Mouse (Mus musculus): ENCODE data around the gene Zbtb20.

The Zbtb20 gene

DNA sequence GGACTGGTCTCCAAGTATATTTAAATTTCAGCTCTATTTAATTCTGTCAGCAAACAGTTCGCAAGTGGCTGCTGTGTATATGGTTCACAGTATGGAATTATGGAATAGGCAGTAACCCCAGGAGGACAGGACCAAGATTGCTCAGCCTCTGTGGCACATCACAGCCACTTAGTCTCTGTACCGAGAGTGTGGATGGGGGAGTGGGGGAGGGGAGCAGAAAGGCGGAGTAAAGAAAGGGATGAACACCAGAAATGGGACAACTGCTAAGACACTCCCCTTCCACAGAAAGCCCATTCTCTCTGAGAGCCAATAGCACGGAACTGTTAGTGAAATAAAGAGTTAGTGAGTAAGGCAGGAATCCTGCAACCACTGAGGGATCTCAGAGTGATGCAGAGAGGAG lies 699.4 kb downstream of the Zbtb20 start:
- no peak for DNase-seq

DNA sequence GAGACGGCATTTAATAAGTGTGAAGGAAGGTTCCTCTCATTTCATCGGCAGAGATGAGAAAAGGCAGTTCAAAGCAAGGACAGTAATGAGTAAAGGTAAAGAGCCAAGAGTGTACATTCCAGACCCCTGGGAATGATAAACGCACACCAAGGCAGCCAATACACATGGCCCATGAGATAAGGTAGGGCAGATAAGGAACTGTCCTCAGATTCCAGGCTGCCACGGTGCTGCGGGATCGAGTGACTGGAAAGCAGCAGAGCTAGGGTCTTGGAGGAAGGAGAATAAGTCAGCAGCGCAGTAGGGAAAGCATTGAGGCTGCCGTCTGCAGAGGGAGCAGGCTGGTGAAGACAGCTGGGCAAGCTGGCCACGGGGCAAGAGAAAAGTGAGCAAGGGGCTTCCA lies 699.8 kb downstream of the Zbtb20 start:
- DNase-seq, result no peak

DNA sequence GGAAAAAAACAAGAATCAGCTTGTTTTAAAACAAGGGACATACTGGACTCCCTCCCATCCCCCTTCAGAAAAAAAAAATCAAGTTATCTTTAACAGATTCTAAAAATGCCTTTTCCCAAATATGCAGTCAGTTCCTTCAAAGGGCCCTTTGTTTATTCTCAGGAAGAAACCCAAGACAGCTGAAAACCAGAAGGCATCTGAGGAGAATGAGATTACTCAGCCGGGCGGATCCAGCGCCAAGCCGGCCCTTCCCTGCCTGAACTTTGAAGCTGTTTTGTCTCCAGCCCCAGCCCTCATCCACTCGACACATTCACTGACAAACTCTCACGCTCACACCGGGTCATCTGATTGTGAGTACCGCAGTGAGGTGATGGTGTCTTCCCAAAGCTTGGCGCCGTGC lies 701.7 kb downstream of the Zbtb20 start:
- no peak for DNase-seq

DNA sequence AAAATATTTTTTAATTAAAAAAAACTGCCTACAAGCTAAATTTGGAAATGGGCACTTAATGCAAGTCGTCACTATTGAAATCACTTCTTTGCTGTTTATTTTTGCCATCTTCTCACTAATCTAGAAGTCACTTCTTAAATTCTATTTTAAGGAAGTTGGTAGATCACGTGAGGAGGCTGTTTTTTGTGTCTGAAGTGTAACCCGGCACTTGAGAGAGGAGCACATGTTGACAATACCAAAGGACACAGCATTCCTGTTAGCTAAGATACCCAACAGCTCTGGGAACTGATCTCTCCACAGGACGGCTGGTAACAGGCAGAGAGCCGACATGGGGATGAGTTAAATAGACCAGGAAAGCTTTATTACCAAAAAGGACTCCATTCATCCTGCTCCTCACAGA lies 702.7 kb downstream of the Zbtb20 start:
- DNase-seq, result peak; percentile 22 to 38

DNA sequence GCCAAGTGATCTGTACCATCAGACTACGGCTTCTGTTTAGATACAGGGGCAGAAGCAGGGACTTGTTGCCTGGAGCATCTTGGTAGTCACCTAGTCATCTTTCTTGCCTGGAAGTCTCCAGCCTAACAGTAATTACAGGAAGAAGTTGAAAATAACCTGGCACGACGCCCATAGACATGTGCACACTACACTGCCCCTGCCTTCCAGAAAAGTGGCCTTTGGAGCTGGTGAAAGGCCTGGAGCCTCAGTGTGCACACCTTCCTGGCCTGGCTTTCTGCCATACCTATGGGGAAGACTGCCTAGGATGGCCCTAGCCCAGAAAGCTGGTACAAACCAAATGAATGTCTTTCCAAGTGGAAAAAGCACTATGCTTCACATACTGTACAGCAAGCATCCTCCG lies 703.4 kb downstream of the Zbtb20 start:
- DNase-seq, result no peak

DNA sequence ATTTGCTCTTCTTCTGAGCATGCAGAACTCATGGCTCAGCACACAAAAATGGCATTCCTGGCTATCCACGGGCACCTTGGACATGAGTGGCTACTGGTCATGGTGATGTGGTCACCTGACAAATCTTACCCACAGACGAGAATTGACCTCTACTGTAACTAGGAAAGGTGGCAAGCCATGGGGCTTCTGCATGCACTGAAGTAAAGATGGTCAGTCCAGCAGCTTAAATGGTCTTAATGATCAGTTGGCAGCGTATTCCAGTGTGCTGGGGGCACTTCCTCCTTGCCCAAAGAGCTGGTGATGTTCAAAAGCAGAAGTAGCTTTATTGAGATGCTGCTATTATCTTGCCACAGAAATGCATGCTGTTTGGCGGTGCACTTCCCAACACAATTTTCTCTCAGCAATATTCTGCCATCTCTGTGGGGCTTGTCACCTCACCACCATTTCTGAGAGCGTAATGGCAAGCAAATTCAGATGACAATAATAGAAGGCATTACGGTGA lies 704.7 kb downstream of the Zbtb20 start:
- DNase-seq, result no peak

DNA sequence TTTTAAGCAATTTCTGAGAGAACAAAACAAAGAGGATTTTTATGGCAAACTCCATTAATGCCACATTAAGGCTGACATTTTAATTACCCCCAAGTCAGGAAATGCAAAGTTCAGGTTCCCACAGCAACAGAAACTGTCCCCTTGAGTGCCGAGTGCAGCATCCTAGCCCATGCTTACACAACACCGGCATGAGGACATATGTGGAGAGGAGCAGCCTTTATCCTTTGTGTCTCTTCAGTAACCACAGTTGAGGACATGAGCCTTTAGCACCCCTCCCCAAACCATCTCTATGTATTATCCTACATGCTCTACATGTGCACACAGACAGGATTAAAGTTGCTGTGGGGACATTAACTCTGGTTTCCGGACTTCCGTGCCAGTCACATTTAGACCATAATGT lies 705.9 kb downstream of the Zbtb20 start:
- DNase-seq, result no peak

GRCm38 (mm10) chr16:43586859-43587429 lies 711.3 kb downstream of the Zbtb20 start:
- DNase-seq, result no peak

DNA sequence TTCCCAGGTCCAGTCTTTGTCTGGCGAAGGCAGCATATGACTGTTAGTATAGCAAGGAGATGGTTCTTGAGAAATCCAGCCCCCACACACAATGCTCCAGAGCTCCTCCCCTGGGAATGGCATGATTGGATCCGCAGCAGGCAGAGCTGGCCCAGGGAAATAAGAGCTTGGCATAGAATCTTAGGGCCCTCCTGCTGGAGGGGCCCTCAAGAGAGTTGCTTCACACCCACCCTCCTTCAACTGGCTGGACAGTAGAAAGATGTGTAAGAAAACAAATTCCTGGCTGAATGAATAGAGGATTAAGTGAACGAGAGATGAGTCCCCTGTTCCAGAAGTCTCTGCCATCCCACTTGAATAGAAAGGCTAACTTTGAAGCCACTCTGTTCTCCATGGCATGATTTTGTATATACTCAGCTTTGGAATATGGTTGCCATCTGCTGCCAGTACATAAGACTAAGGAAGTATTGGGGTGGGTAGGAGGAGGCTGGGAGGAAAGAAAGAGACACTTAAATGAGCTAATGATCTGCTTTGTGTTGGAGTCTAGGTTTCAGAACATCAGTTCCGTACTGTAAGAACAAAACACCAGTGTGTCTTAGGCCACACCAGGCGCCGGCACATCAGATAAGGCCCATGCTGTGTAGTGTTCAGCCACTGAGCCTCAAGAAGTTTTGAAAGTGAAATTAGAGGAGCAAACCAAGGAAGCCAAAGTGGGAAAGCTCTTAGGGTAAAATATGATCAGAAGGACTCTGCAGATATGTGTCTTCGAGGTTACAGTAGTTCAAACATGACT lies 715.2 kb downstream of the Zbtb20 start:
- no peak for DNase-seq

- no peak for DNase-seq
These were observed 716.4 kb downstream of the Zbtb20 start for GRCm38 (mm10) chr16:43592062-43592461.

GRCm38 (mm10) chr16:43592801-43593200 lies 717.1 kb downstream of the Zbtb20 start:
- DNase-seq, result no peak

DNA sequence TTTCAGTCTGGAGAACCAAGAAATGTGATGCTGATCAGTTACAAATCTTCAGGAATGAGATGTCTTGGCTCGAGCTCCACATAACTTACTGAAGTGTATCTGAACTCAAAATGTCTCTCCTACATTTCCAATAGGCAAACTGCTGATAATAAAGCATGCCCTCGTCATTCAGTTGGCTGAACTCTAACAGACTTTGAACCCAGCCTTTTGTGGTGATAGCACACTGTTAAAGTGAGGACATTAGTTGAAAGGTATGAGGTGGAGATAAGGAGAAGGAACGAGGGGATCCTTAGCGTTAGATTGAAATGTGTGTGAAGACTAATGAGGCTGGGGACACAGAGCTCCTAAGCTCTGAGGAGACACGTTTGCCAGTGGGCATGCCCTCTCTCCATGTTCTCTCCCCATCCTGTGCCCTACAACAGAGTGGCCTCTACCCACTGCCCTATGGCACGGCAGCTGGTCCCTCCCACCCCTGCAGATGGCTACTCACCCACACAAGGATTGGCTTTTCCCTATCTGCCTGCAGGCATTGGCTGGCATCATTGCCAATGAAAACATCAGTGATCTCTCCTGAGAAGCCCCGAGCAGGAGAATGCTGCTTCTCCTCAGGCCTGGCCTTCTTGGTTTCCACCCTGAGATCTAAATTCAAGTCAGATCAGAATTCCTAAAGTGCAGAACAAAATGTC lies 721.8 kb downstream of the Zbtb20 start:
- no peak for DNase-seq

GRCm38 (mm10) chr16:43599707-43600106 lies 724.0 kb downstream of the Zbtb20 start:
- DNase-seq, result no peak

- no peak for DNase-seq
These were observed 726.9 kb downstream of the Zbtb20 start for GRCm38 (mm10) chr16:43602573-43602972.

GRCm38 (mm10) chr16:43603591-43604141 lies 728.0 kb downstream of the Zbtb20 start:
- no peak for DNase-seq

DNA sequence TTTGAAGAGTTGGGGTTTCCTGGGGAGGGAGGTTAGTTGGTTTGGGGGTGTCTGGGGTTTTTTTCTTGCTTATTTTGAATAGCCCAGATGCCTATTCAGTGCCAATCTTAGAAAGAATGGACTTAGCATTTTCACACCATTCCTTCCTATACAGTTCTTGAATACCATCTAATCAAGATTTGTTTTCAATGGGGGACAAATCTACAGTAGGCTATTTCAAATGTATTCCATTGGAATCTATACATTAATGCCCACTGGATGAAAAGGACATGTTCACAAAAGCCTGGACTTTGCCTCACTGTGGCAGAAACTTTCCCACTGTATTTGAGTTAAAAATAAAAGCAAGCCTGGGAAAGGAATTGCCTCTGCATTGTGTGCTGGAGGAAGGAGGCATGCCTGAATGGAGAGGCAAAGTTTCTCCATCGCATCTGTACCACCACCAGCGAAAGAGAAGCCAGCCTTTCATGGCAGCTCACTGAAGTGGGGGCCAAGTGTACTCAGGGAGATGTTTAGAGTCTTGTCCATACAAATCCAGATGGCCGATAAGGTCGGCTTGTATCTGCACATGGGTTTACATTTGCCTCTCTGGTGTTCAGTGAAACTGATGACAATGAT lies 728.8 kb downstream of the Zbtb20 start:
- no peak for DNase-seq

DNA sequence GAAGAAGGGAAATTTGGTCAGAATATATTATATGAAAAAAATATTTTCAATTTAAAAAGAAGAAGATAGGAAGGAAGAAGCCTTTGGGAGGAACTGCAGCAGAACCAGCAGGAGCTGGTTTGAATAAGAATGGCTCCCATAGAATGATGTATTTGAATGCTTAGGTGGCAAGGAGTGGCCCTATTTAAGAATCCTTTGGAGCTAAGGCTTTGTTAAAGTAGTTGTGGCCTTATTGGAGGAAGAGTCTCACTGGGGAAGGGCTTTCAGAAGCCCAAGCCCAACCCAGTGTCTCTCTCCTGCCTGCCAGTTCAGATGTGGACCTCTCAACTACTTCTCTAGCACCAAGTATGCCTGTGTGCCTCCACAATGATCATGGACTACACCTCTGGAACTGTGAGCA lies 731.4 kb downstream of the Zbtb20 start:
- DNase-seq, result no peak

- no peak for DNase-seq
These were observed 732.4 kb downstream of the Zbtb20 start for GRCm38 (mm10) chr16:43608066-43608465.

- no peak for DNase-seq
These were observed 734.7 kb downstream of the Zbtb20 start for GRCm38 (mm10) chr16:43610375-43610774.

DNA sequence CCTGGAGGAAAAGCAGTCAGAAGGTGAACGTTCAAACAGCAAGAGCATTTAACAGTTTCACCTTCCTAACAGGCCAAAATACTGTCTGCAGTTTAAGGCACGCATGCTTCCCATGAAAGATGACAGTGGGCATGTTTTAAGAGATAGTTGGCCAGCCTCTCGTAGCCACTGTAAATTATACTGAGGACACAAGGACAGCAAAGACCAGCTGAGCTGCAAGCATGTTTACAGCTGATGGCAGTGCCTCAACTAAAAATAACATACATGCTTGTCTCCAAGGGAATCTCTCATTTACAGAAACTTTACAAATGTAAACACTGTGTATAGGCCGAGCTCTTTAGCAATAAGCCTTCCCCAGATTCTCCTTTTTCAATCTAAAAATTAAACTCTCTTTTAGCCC lies 740.7 kb downstream of the Zbtb20 start:
- DNase-seq, result no peak

DNA sequence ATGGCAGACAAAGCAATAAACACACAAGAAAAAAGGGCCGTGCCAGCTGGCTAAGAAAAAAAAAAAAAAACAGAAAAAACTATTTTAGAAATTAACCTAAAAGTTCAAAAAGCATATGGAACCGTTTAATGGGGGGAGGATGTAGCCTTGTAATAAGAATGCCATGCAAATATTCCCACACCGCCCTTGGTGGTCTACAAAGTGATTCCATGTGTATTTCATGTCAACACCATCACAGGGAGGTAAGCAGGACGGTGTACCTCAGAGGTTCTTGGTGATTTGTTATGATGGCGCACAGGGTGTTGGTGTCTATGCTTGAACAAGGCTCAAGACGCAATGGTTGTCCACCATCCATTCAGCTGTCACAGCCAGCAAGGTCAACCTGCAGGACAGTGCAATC lies 741.7 kb downstream of the Zbtb20 start:
- no peak for DNase-seq

GRCm38 (mm10) chr16:43618286-43618685 lies 742.6 kb downstream of the Zbtb20 start:
- no peak for DNase-seq

DNA sequence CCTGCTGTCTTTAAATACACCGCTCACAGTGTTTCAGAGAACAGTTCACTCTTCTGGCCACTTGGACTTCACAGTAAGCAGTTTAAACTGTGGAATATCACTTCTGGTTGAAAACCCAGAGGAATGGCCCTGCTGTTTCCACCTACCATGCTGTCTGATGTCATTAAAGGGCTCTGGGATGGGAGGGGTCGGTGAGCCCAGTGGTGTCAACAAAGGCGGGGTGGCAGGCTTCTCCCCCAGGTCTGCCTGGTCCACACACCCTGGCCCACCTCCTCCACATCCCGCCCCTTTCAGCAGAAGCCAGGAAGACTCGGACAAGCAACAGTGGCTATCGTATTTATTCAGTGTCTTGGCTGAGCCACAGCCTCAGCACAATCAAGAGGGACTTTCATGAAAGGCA lies 743.6 kb downstream of the Zbtb20 start:
- DNase-seq, result no peak

Measured in B cell, adult 2 months (primary cell).